Mouse (Mus musculus): ENCODE measurements around the gene Olfr1360. TPM values are rescaled to one million over a fixed set of nuclear protein-coding genes. Genes with fewer than 3 reads are reported as not detected.

Olfr1360 gene
- not detected for polyA plus RNA-seq (2014; fragmentation: Illumina TruSeq; extraction: RNeasy Lipid Tissue Mini Kit (QIAGEN cat#74804); ENCODE audit: low read depth, low replicate concordance)

DNA sequence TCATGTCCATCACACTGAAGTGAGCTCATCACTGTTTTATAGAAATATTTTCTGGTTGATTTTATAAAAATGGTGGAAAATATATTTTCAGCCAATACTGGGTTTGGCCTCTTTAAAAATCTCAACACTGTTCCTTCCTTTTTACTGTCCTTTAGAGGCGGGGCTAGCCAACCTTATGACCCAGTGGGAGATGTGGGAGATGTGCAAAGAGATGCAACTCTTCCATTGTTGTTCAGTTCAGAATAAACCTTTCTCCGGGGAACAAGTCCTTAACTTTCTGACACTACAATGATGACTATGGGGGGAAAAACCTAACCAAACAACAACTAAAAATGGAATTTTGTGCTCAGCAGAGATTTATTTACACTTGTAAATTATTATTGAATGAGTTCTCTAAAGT is at the start of gene Olfr1360:
TSS of gene Olfr1360 (minus strand) at position 101 of the 400 bp plus-strand sequence.

DNA sequence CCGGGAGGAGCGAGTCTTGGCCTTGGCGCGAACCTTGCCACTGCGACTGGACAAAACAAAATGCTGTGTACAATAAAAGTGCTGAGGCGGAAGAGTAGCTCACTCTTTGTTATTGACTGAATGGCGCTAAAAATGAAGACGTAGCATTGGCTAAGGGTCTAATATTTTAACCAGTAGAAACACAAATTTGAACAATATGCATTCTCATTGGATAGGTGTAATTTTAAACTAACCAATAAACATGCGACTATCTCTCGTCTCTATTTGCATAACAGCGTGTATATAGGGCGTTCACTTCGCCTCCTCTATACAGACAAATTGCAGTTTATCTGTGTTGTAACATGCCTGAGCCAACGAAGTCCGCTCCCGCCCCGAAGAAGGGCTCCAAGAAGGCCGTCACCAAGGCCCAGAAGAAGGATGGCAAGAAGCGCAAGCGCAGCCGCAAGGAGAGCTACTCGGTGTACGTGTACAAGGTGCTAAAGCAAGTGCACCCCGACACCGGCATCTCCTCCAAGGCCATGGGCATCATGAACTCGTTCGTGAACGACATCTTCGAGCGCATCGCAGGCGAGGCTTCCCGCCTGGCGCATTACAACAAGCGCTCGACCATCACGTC is 44.7 kb upstream of the Olfr1360 start, which contains the start of gene Hist1h2bm:
TSS of gene Hist1h2bm (plus strand) at position 288 of the 616 bp plus-strand sequence.

DNA sequence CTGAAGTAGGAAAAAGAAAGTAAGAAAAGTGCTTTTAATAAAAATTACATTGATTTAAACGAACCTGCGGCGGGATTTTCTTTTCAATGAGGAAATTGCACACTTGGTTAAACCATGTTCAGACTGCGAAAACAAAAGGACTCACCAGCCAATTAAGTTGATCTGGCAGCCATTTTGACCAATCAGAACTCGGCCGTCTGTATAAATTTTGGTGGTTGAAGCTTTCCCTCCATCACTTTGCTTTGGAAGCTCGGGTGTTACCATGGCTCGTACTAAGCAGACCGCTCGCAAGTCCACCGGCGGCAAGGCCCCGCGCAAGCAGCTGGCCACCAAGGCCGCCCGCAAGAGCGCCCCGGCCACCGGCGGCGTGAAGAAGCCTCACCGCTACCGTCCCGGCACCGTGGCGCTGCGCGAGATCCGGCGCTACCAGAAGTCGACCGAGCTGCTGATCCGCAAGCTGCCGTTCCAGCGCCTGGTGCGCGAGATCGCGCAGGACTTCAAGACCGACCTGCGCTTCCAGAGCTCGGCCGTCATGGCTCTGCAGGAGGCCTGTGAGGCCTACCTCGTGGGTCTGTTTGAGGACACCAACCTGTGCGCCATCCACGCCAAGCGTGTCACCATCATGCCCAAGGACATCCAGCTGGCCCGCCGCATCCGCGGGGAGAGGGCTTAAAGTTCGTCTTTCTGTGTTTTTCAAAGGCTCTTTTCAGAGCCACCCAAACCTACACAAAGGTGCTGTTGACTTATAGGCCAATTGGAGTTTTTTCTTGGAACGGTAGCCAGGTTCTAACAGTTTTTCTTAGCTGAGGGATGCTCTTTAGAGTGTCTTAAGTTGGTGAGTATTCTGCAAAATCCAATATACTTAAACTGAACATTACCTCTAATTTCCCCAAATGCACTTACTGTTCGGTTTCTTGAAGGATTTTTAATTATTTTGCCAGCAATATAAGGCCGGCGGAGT is 40.5 kb upstream of the Olfr1360 start, which contains the start of gene Hist1h3h:
TSS of gene Hist1h3h (plus strand) at position 263 of the 961 bp plus-strand sequence.

DNA sequence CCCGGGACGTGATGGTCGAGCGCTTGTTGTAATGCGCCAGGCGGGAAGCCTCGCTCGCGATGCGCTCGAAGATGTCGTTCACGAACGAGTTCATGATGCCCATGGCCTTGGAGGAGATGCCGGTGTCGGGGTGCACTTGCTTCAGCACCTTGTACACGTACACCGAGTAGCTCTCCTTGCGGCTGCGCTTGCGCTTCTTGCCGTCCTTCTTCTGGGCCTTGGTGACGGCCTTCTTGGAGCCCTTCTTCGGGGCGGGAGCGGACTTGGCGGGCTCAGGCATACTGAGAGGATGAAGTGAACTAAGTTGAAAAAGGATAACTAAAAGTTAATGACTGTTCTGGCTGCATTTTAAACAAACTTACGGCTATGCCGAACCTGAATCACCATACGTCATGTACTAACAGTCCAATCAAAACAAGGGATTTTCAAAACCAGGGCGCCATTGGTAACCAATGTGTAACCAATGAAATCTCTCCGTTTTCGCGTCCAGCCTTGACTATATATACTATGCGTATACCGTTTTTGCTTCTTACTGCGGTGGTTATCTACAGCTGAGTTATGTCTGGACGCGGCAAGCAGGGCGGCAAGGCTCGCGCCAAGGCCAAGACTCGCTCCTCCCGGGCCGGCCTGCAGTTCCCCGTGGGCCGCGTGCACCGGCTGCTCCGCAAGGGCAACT is 38.8 kb upstream of the Olfr1360 start, which contains the start of the genes Hist1h2bl and Hist1h2ai:
TSS of gene Hist1h2bl (minus strand) at position 280 of the 676 bp plus-strand sequence.
TSS of gene Hist1h2ai (plus strand) at position 559 of the 676 bp plus-strand sequence.

DNA sequence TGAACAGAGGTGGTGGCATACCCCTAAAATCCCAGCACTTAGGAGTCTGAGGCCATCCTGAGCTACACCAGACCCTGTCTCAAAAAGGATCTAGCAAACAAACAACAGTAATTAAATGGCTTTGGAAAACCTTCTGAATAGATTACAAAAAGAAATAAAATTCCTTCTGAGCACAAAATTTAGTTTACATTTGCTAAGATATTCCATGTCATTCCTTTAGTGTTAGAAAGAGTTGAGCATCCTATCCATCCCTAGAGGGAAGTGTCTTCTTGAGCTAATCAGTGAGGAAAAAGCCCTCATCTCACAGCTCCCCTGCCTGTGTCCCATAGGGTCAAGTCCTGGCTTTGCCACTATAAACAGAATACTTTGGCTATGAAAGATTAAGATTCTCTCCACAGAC is 20.6 kb upstream of the Olfr1360 start, which contains the start of gene Olfr1359:
TSS of gene Olfr1359 (plus strand) at position 301 of the 400 bp plus-strand sequence.

DNA sequence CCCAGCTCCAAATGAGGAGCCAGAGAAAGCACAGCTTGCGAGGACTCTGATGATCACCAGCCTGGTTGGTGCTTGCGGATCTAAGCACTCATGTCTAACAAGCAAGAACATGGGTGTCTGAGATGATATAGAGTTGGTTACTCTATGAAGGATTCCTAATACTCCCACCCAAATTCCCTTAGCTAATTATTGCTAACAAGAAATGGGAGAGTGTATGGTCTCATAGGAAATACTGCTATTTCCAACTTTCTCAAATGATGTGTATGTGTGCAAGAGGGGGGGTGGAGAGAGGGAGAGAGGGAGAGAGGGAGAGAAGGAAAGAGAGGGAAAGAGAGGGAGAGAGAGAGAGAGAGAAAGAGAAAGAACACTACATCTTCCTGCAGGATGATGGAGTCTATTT is 13.9 kb downstream of the Olfr1360 start, which contains the start of gene Olfr1361:
TSS of gene Olfr1361 (minus strand) at position 101 of the 400 bp plus-strand sequence.

DNA sequence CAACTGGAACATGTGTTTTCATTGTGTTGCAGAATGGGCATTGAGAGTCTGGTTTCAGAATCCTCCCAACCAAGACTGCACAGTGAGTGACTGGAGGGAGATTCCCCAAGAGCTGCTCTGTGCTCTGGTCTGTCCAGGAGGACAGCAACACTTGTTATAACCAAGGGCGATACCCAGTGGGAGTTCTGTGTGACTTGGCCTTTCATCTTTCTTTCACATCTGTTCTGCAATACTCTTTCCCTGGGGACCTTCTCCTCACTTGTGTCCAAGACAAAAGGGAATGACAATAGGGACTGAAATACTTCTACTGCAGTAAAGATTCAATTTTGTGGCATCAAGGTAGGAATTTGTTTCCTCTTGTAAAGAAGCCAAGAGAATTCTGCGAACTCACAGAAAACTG is 34.8 kb downstream of the Olfr1360 start, which contains the start of gene Olfr11:
TSS of gene Olfr11 (minus strand) at position 101 of the 400 bp plus-strand sequence.

Other genes starting within 250 kb of the Olfr1360 start
- gene Pgbd1, start 236.3 kb downstream of the Olfr1360 start, polyA plus RNA-seq (2014; fragmentation: Illumina TruSeq; extraction: RNeasy Lipid Tissue Mini Kit (QIAGEN cat#74804); ENCODE audit: low read depth, low replicate concordance): 7.0 TPM
- gene Zscan26, start 223.7 kb downstream of the Olfr1360 start, polyA plus RNA-seq (2014; fragmentation: Illumina TruSeq; extraction: RNeasy Lipid Tissue Mini Kit (QIAGEN cat#74804); ENCODE audit: low read depth, low replicate concordance): 67.5 TPM
- gene Nkapl, start 208.9 kb downstream of the Olfr1360 start, polyA plus RNA-seq (2014; fragmentation: Illumina TruSeq; extraction: RNeasy Lipid Tissue Mini Kit (QIAGEN cat#74804); ENCODE audit: low read depth, low replicate concordance): 1.5 TPM
- gene Zkscan4, start 198.5 kb downstream of the Olfr1360 start, polyA plus RNA-seq (2014; fragmentation: Illumina TruSeq; extraction: RNeasy Lipid Tissue Mini Kit (QIAGEN cat#74804); ENCODE audit: low read depth, low replicate concordance): 1.5 TPM
- not detected for gene Gm10065, start 198.0 kb downstream of the Olfr1360 start, polyA plus RNA-seq (2014; fragmentation: Illumina TruSeq; extraction: RNeasy Lipid Tissue Mini Kit (QIAGEN cat#74804); ENCODE audit: low read depth, low replicate concordance)
- gene AK157302, start 182.2 kb downstream of the Olfr1360 start, polyA plus RNA-seq (2014; fragmentation: Illumina TruSeq; extraction: RNeasy Lipid Tissue Mini Kit (QIAGEN cat#74804); ENCODE audit: low read depth, low replicate concordance): 4.2 TPM
- gene Gm11273, start 176.0 kb downstream of the Olfr1360 start, polyA plus RNA-seq (2014; fragmentation: Illumina TruSeq; extraction: RNeasy Lipid Tissue Mini Kit (QIAGEN cat#74804); ENCODE audit: low read depth, low replicate concordance): not detected
- gene Zkscan8, start 146.3 kb downstream of the Olfr1360 start, polyA plus RNA-seq (2014; fragmentation: Illumina TruSeq; extraction: RNeasy Lipid Tissue Mini Kit (QIAGEN cat#74804); ENCODE audit: low read depth, low replicate concordance): 26.7 TPM
- not detected for gene Olfr1366, start 134.6 kb downstream of the Olfr1360 start, polyA plus RNA-seq (2014; fragmentation: Illumina TruSeq; extraction: RNeasy Lipid Tissue Mini Kit (QIAGEN cat#74804); ENCODE audit: low read depth, low replicate concordance)
- gene Olfr1535, start 117.5 kb downstream of the Olfr1360 start, polyA plus RNA-seq (2014; fragmentation: Illumina TruSeq; extraction: RNeasy Lipid Tissue Mini Kit (QIAGEN cat#74804); ENCODE audit: low read depth, low replicate concordance): not detected
- gene Olfr1364, start 95.6 kb downstream of the Olfr1360 start, polyA plus RNA-seq (2014; fragmentation: Illumina TruSeq; extraction: RNeasy Lipid Tissue Mini Kit (QIAGEN cat#74804); ENCODE audit: low read depth, low replicate concordance): not detected
- not detected for gene Olfr1362, start 63.4 kb downstream of the Olfr1360 start, polyA plus RNA-seq (2014; fragmentation: Illumina TruSeq; extraction: RNeasy Lipid Tissue Mini Kit (QIAGEN cat#74804); ENCODE audit: low read depth, low replicate concordance)
- not detected for gene Olfr11, start 34.9 kb downstream of the Olfr1360 start, polyA plus RNA-seq (2014; fragmentation: Illumina TruSeq; extraction: RNeasy Lipid Tissue Mini Kit (QIAGEN cat#74804); ENCODE audit: low read depth, low replicate concordance)
- not detected for gene Olfr1361, start 14.0 kb downstream of the Olfr1360 start, polyA plus RNA-seq (2014; fragmentation: Illumina TruSeq; extraction: RNeasy Lipid Tissue Mini Kit (QIAGEN cat#74804); ENCODE audit: low read depth, low replicate concordance)
- not detected for gene Olfr1359, start 20.7 kb upstream of the Olfr1360 start, polyA plus RNA-seq (2014; fragmentation: Illumina TruSeq; extraction: RNeasy Lipid Tissue Mini Kit (QIAGEN cat#74804); ENCODE audit: low read depth, low replicate concordance)
- not detected for gene Hist1h2bl, start 38.7 kb upstream of the Olfr1360 start, polyA plus RNA-seq (2014; fragmentation: Illumina TruSeq; extraction: RNeasy Lipid Tissue Mini Kit (QIAGEN cat#74804); ENCODE audit: low read depth, low replicate concordance)
- not detected for gene Hist1h2ai, start 39.0 kb upstream of the Olfr1360 start, polyA plus RNA-seq (2014; fragmentation: Illumina TruSeq; extraction: RNeasy Lipid Tissue Mini Kit (QIAGEN cat#74804); ENCODE audit: low read depth, low replicate concordance)
- not detected for gene Hist1h3h, start 40.3 kb upstream of the Olfr1360 start, polyA plus RNA-seq (2014; fragmentation: Illumina TruSeq; extraction: RNeasy Lipid Tissue Mini Kit (QIAGEN cat#74804); ENCODE audit: low read depth, low replicate concordance)
- not detected for gene Hist1h2bm, start 44.6 kb upstream of the Olfr1360 start, polyA plus RNA-seq (2014; fragmentation: Illumina TruSeq; extraction: RNeasy Lipid Tissue Mini Kit (QIAGEN cat#74804); ENCODE audit: low read depth, low replicate concordance)
- gene Hist1h4j, start 57.7 kb upstream of the Olfr1360 start, polyA plus RNA-seq (2014; fragmentation: Illumina TruSeq; extraction: RNeasy Lipid Tissue Mini Kit (QIAGEN cat#74804); ENCODE audit: low read depth, low replicate concordance): 2.0 TPM
- not detected for gene Hist1h4k, start 73.1 kb upstream of the Olfr1360 start, polyA plus RNA-seq (2014; fragmentation: Illumina TruSeq; extraction: RNeasy Lipid Tissue Mini Kit (QIAGEN cat#74804); ENCODE audit: low read depth, low replicate concordance)
- not detected for gene Hist1h2ak, start 76.4 kb upstream of the Olfr1360 start, polyA plus RNA-seq (2014; fragmentation: Illumina TruSeq; extraction: RNeasy Lipid Tissue Mini Kit (QIAGEN cat#74804); ENCODE audit: low read depth, low replicate concordance)
- not detected for gene Hist1h2bn, start 76.7 kb upstream of the Olfr1360 start, polyA plus RNA-seq (2014; fragmentation: Illumina TruSeq; extraction: RNeasy Lipid Tissue Mini Kit (QIAGEN cat#74804); ENCODE audit: low read depth, low replicate concordance)
- gene Hist1h1b, start 103.2 kb upstream of the Olfr1360 start, polyA plus RNA-seq (2014; fragmentation: Illumina TruSeq; extraction: RNeasy Lipid Tissue Mini Kit (QIAGEN cat#74804); ENCODE audit: low read depth, low replicate concordance): not detected
- gene Hist1h3i, start 106.0 kb upstream of the Olfr1360 start, polyA plus RNA-seq (2014; fragmentation: Illumina TruSeq; extraction: RNeasy Lipid Tissue Mini Kit (QIAGEN cat#74804); ENCODE audit: low read depth, low replicate concordance): not detected
- not detected for gene Hist1h2an, start 109.8 kb upstream of the Olfr1360 start, polyA plus RNA-seq (2014; fragmentation: Illumina TruSeq; extraction: RNeasy Lipid Tissue Mini Kit (QIAGEN cat#74804); ENCODE audit: low read depth, low replicate concordance)
- not detected for gene Hist1h2bp, start 110.1 kb upstream of the Olfr1360 start, polyA plus RNA-seq (2014; fragmentation: Illumina TruSeq; extraction: RNeasy Lipid Tissue Mini Kit (QIAGEN cat#74804); ENCODE audit: low read depth, low replicate concordance)
- not detected for gene Hist1h2bq, start 132.8 kb upstream of the Olfr1360 start, polyA plus RNA-seq (2014; fragmentation: Illumina TruSeq; extraction: RNeasy Lipid Tissue Mini Kit (QIAGEN cat#74804); ENCODE audit: low read depth, low replicate concordance)
- gene Hist1h2ao, start 133.1 kb upstream of the Olfr1360 start, polyA plus RNA-seq (2014; fragmentation: Illumina TruSeq; extraction: RNeasy Lipid Tissue Mini Kit (QIAGEN cat#74804); ENCODE audit: low read depth, low replicate concordance): not detected
- not detected for gene Hist1h4m, start 134.3 kb upstream of the Olfr1360 start, polyA plus RNA-seq (2014; fragmentation: Illumina TruSeq; extraction: RNeasy Lipid Tissue Mini Kit (QIAGEN cat#74804); ENCODE audit: low read depth, low replicate concordance)
- gene Hist1h4n, start 154.8 kb upstream of the Olfr1360 start, polyA plus RNA-seq (2014; fragmentation: Illumina TruSeq; extraction: RNeasy Lipid Tissue Mini Kit (QIAGEN cat#74804); ENCODE audit: low read depth, low replicate concordance): not detected
- not detected for gene Hist1h2ap, start 156.1 kb upstream of the Olfr1360 start, polyA plus RNA-seq (2014; fragmentation: Illumina TruSeq; extraction: RNeasy Lipid Tissue Mini Kit (QIAGEN cat#74804); ENCODE audit: low read depth, low replicate concordance)
- gene Hist1h2br, start 156.3 kb upstream of the Olfr1360 start, polyA plus RNA-seq (2014; fragmentation: Illumina TruSeq; extraction: RNeasy Lipid Tissue Mini Kit (QIAGEN cat#74804); ENCODE audit: low read depth, low replicate concordance): 0.57 TPM